Mouse (Mus musculus): ENCODE measurements around the gene Baiap2l2. TPM values are rescaled to one million over a fixed set of nuclear protein-coding genes. Genes with fewer than 3 reads are reported as not detected.

Gene Baiap2l2
- polyA plus RNA-seq, 1 experiment from 2014 or later: 1.4 TPM

DNA sequence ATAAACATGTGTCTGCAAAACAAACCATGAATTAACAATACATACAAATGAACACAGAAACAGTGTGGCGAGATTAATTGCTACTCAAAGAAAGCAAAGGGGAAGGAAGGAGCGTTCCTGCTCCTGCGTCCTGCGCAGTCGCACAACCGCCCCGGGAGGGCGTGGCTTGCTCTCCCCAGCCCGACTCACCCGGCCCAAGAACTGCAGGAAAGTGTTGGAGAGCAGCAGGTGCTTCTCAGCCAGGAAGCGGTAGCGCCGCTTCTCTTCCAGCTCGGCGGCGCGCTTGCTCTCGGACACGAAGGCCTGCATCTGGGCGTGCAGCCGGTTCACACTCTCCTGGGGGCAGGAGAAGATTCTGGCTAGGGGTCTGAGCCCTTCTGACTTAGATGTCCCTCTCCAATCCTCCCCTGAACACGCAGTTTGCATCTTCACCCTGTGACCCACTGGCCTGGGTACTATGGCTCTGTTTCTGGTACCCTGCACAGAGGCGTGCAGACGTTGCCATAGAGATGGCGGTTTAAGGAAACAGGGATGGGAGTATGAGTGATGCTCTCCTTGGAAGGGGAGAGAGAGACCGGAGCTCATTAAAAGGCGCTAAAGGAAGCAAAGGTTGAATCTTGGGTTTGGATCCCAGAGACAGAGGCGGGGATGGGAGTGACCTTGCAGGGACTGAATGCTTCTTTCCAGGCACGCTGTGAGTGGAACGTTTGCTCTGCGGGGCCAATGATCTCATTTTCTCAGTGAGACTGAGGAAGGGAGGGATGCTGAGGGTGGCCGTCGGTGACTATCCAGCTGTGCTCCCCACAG lies 14.8 kb downstream of the Baiap2l2 start:
- Histone ChIP-seq H3K9ac (replicated peaks) (peak overlapping the region; percentile 59), H3K4me3 (replicated peaks) (peak overlapping the region; percentile 42), H3K36me3 (no peaks in the 10 kb centered on the region), H3K27ac (no peak overlapping the region), H3K9me3 (no peaks in the 10 kb centered on the region), H3K27me3 (peaks cover 13% of the 10 kb centered on the region), H3K4me1 (replicated peaks) (peaks cover 9% of the 10 kb centered on the region), H3K4me2 (replicated peaks) (peak overlapping the region; percentile 83)
- under 1% methylated on average over 30 of the region's 33 CpGs for WGBS
- ATAC-seq: peak; percentile 81

DNA sequence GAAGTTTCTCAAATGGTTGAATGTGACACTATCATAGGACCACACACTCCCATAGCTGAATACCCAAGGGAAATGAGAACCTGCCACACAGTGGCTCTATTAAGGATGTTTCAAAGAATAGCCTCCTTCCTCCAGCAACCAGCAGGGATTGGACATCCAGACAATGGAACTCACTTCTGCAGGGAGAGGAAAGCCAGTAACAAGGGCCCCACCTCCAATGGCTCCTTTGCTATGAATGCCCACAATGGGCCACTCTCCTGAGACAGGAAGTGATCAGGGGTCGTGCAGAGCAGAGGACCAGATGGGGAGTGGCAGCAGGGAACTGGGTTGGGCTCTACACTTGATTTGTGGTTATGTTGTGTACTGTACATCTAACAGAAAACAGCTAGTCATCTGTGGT lies 16.8 kb downstream of the Baiap2l2 start:
- Histone ChIP-seq H3K9ac (replicated peaks) (no peak overlapping the region), H3K4me3 (replicated peaks) (no peak overlapping the region), H3K4me2 (replicated peaks) (no peak overlapping the region), H3K36me3 (no peaks in the 10 kb centered on the region), H3K4me1 (replicated peaks) (peaks cover 9% of the 10 kb centered on the region), H3K9me3 (no peaks in the 10 kb centered on the region), H3K27me3 (peaks cover 12% of the 10 kb centered on the region), H3K27ac (no peak overlapping the region)
- no peak for ATAC-seq
- WGBS: 44% methylated on average over 1 of the region's 1 CpGs

DNA sequence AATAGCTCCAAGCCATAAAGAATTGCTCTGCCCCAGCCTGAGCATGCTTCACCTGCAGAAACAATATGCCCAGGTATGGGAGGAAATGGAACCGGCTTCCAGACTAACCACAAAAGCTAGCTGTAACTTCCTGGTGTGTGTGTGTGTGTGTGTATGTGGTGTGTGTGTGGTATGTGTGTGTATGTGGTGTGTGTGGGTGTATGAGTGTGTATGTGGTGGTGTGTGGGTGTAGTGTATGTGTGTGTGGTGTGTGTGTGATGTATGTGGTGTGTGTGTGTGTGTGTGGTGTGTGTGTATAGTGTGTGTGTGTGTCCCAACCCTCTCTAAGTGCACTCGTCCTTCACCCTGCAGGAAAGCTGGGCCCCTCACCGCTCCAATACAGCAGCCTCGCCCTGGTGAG lies 20.0 kb downstream of the Baiap2l2 start:
- Histone ChIP-seq H3K9ac (replicated peaks) (no peak overlapping the region), H3K36me3 (no peaks in the 10 kb centered on the region), H3K27me3 (peaks cover 40% of the 10 kb centered on the region), H3K4me1 (replicated peaks) (peaks cover 21% of the 10 kb centered on the region), H3K9me3 (no peaks in the 10 kb centered on the region), H3K27ac (no peak overlapping the region), H3K4me2 (replicated peaks) (no peak overlapping the region), H3K4me3 (replicated peaks) (no peak overlapping the region)
- 88% methylated on average over 4 of the region's 4 CpGs for WGBS
- no peak for ATAC-seq

DNA sequence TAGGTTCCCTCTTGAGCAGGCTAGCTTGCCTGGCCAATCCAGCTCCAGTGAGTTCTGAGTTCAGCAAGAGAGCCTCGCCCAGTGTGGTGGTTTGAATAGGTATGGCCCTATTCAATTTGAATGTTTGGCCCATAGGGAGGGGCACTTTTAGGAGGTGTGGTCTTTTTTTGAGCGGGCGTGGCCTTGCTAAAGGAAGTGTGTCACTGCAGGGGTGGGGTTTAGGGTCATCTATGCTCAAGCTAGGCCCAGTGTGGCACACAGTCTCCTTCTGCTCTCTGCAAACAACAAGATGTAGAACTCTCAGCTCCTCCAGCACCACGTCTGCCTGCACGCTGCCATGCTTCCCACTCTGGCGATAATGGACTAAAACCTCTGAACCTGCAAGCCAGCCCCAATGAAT lies 21.6 kb downstream of the Baiap2l2 start:
- Histone ChIP-seq H3K9me3 (no peaks in the 10 kb centered on the region), H3K36me3 (no peaks in the 10 kb centered on the region), H3K4me3 (replicated peaks) (no peak overlapping the region), H3K27ac (no peak overlapping the region), H3K4me2 (replicated peaks) (no peak overlapping the region), H3K4me1 (replicated peaks) (peaks cover 19% of the 10 kb centered on the region), H3K9ac (replicated peaks) (no peak overlapping the region), H3K27me3 (peaks cover 56% of the 10 kb centered on the region)
- ATAC-seq: no peak
- WGBS: 89% methylated on average over 6 of the region's 6 CpGs

DNA sequence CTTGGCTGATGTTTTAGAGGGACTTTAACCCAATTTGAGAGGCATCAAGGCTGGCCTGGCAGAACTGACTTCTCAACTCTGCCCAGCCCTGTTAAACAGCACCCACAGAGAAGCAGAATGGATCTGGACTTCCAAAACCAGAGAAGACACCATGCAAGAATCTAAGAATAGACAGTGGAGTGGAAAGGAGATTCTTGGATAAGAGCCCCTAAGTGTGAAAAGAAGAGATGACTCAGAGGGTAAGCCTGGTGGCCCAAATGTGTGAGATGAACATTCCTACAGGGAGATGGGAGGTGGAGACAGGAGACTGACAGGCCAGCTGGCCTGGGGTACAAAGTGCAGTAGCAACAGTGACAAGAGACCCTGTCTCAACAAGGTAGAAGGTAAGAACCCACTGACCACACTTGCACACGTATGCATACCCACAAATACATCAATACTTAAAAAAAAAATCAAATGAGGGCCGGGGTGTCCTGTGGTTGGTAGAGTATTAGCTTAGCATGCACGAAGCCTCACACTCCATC lies 22.5 kb downstream of the Baiap2l2 start:
- H3K9me3 ChIP-seq: no peaks in the 10 kb centered on the region
- 94% methylated on average over 3 of the region's 3 CpGs for WGBS
- H3K27me3 ChIP-seq: peaks cover 61% of the 10 kb centered on the region
- no peaks in the 10 kb centered on the region for H3K36me3 ChIP-seq
- no peak overlapping the region for H3K4me2 ChIP-seq (replicated peaks)
- no peak overlapping the region for H3K27ac ChIP-seq
- H3K4me3 ChIP-seq (replicated peaks): no peak overlapping the region
- no peak overlapping the region for H3K9ac ChIP-seq (replicated peaks)
- H3K4me1 ChIP-seq (replicated peaks): peaks cover 19% of the 10 kb centered on the region
- no peak for ATAC-seq

DNA sequence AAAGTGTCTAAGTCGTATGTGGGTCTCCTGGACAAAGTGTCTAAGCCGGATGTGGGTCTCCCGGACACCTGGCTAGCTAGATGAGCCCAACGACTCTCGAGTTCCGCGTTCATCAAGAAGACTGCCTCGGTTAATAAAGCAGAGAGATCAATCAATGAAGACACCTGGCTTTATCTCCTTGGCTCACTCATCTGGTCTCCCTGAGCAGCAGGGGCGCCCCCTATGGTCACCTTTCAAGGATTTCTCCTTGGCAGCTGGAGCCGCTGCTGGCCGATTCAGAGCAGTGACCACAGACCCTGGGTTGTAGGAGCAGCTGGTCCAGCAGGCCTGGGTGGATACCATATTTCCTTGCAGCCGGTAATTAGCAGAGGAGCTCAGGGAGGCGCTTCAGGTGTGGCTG lies 23.0 kb downstream of the Baiap2l2 start:
- Histone ChIP-seq H3K4me3 (replicated peaks) (peak overlapping the region; percentile 13; the same call in 1 of the 2 replicates), H3K36me3 (no peaks in the 10 kb centered on the region), H3K9ac (replicated peaks) (no peak overlapping the region), H3K4me2 (replicated peaks) (peak overlapping the region; percentile 96), H3K9me3 (no peaks in the 10 kb centered on the region), H3K4me1 (replicated peaks) (peaks cover 19% of the 10 kb centered on the region), H3K27me3 (peaks cover 59% of the 10 kb centered on the region), H3K27ac (no peak overlapping the region)
- 20% methylated on average over 13 of the region's 13 CpGs for WGBS
- ATAC-seq: no peak

DNA sequence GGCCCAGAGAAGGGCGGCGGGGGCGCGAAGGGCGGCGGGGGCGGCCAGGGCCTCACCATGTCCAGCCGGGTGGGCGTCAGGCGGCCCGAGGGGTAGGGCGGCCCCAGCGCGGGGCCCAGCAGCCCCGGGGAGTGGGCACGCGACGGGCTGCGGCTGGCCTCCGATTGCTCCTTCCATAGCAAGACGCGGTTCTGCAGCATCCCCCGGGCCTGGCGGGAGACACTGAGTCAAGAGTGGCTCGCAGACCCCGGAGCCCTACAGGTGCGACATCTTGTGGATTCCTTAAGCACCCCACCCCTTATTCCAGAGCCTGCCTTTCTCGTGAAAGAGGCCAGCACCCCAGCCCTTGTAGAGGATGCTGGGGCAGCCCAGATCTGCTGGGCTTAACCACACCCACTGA lies 23.6 kb downstream of the Baiap2l2 start:
- ATAC-seq: peak; percentile 72
- H3K9ac ChIP-seq (replicated peaks): peak overlapping the region; percentile 65
- no peak overlapping the region for H3K27ac ChIP-seq
- under 1% methylated on average over 17 of the region's 28 CpGs for WGBS
- no peaks in the 10 kb centered on the region for H3K9me3 ChIP-seq
- H3K4me2 ChIP-seq (replicated peaks): peak overlapping the region; percentile 96
- H3K4me3 ChIP-seq (replicated peaks): peak overlapping the region; percentile 58
- peaks cover 56% of the 10 kb centered on the region for H3K27me3 ChIP-seq
- peaks cover 19% of the 10 kb centered on the region for H3K4me1 ChIP-seq (replicated peaks)
- H3K36me3 ChIP-seq: no peaks in the 10 kb centered on the region

DNA sequence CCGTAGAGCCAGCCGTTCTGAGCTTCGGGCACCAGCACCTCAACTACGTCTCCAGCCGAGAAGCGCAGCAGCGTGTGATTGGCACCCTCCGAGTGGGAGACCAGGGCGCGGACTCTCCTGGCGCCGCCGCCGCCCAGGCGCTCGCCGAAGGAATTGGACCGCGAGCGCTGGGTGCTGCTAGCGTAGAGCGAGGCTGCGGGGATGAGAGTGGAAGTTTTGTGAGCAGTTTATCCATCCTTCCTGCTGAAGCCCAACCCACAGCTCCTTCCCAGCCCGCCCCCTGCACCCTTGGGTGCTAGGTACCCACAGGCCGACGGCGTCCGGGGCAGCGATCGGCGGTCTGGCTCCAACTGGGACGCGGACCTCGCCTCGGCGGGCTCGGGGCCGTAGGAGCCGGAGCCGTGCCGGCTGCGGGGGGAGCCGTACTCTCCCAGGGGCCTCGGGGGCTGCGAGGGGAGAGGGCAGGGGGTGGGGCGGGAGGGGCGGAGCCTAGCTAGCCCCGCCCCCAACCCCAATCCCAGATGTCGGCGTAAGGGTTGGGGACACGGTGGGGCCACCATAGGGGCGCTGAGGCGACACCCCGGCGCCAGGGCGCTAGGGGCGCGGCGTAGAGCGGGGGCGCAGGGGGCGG lies 24.1 kb downstream of the Baiap2l2 start:
- peak; percentile 65 for ATAC-seq
- Histone ChIP-seq H3K4me1 (replicated peaks) (peaks cover 19% of the 10 kb centered on the region), H3K27me3 (peaks cover 56% of the 10 kb centered on the region), H3K9me3 (no peaks in the 10 kb centered on the region), H3K36me3 (no peaks in the 10 kb centered on the region), H3K27ac (no peak overlapping the region), H3K9ac (replicated peaks) (peak overlapping the region; percentile 65), H3K4me2 (replicated peaks) (peak overlapping the region; percentile 96), H3K4me3 (replicated peaks) (peak overlapping the region; percentile 58)
- WGBS: under 1% methylated on average over 41 of the region's 62 CpGs

DNA sequence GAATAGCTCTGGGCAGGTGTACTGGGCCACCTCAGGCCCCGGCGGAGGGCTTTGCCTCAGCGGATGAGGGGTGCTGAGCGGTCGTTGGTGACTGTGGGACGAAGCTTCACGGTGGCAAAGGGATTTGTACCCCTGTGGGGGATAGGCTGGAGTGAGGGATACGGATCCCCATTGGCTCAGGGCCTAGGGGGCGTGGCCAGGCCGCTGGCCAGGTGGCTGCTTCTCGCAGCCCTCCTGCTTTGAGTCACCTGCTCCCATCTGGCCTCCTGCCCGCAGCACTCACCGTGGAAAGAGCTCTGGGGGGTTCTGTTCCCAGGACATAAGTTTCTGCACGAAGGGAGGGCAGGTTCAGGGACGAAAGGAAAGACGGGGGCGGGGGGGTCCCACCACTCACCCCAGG lies 26.8 kb downstream of the Baiap2l2 start:
- peaks cover 19% of the 10 kb centered on the region for H3K4me1 ChIP-seq (replicated peaks)
- WGBS: 40% methylated on average over 17 of the region's 17 CpGs
- no peak overlapping the region for H3K27ac ChIP-seq
- ATAC-seq: no peak
- no peak overlapping the region for H3K4me2 ChIP-seq (replicated peaks)
- no peak overlapping the region for H3K9ac ChIP-seq (replicated peaks)
- H3K9me3 ChIP-seq: no peaks in the 10 kb centered on the region
- no peak overlapping the region for H3K4me3 ChIP-seq (replicated peaks)
- H3K27me3 ChIP-seq: peaks cover 69% of the 10 kb centered on the region
- no peaks in the 10 kb centered on the region for H3K36me3 ChIP-seq

DNA sequence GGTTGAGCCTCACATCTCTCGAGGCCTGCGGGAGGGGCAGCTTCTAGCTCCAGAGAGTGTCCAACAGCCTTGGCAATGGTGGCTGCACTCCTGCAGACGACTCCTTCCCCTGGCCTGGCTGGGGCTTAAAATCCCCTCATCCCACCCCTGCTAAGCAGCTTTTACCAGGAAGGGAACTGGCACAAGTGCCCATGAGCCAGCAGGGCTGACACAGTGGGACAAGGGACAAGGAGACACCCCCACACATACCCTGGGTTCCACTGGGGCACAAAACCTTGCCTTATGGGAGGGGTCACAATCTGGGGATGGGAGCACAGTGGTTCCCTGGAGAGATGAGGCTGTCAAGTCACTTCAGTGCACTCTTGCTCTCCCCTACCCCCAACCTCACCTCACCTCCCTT lies 30.7 kb downstream of the Baiap2l2 start, which contains the start of gene Slc16a8:
Gene Slc16a8, minus strand, starts transcription at position 101 of the 400 bp plus-strand sequence.
- peaks cover 65% of the 10 kb centered on the region for H3K27me3 ChIP-seq
- 27% methylated on average over 3 of the region's 3 CpGs for WGBS
- ATAC-seq: no peak
- H3K27ac ChIP-seq: no peak within 1 kb of the TSS
- no peak within 1 kb of the TSS for H3K4me3 ChIP-seq (replicated peaks)
- peaks cover 3% of the 10 kb centered on the region; the same call in 1 of the 2 replicates for H3K36me3 ChIP-seq
- no peak within 1 kb of the TSS for H3K9ac ChIP-seq (replicated peaks)
- H3K4me2 ChIP-seq (replicated peaks): no peak within 1 kb of the TSS
- H3K4me1 ChIP-seq (replicated peaks): peaks cover 12% of the 10 kb centered on the region
- no peaks in the 10 kb centered on the region for H3K9me3 ChIP-seq

DNA sequence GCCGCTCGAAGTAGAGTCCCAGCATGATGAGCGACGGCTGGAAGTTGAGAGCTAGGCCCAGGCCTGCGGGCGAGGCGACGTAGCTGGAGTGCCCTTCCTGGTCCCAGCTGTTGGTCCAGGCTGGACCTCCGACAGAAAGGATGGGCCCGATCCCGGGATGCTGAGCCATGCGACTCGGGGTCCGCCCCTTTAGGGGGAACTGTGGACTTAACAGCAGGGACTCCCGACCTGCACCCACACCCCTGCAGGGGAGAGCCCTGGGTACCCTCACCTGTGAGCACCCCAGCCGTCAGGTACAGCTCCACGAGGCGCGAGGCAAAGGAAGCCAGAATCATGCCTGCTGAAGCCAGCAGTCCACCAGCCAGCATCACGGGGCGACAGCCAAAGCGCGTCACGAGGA lies 32.8 kb downstream of the Baiap2l2 start:
- Histone ChIP-seq H3K27ac (no peak overlapping the region), H3K4me1 (replicated peaks) (peaks cover 12% of the 10 kb centered on the region), H3K9me3 (no peaks in the 10 kb centered on the region), H3K27me3 (peaks cover 51% of the 10 kb centered on the region), H3K36me3 (peaks cover 23% of the 10 kb centered on the region), H3K4me2 (replicated peaks) (peak overlapping the region; percentile 67), H3K4me3 (replicated peaks) (peak overlapping the region; percentile 39), H3K9ac (replicated peaks) (peak overlapping the region; percentile 59; the same call in 1 of the 2 replicates)
- peak; percentile 17; the same call in 1 of the 2 replicates for ATAC-seq
- 32% methylated on average over 24 of the region's 24 CpGs for WGBS
